In the genomic region with DNA sequence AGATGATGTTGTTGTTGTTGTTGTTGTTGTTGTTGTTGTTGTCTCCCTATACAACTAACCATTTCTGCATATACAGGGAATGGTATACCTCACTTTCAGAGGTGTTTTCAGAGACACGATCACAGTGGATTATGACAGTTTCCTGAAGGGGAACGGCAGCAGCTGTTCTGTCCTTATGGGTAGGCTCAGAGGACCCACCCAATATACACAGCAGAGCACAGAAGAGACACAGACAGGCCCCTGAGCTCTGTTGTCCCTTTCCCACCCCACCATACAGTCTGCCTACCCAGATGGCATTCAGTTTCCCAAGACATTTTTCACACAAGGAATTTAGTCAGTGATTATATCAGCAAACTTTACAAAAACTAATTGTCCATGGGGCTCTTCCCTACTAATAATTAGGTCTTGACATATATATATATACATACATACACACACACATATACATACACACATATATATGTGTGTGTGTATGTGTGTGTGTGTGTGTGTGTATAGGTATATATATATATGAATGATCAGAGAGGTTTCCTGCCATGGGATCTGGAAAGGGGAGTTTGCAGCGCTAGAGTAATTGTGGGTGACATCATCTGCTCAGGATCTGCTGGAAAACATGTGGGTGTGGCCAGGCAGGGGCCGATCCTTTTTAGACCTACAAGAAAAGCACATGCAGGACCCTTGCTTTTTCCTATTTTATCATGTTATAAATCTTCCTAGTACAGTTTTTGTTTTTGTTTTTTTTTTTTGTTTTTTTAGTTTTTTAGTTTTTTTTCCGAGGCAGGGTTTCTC, we compare ENCODE assay signal across 16 mouse cellular contexts. TPM values are rescaled to one million over a fixed set of nuclear protein-coding genes. Genes with fewer than 3 reads are reported as not detected.
DNase-seq lines count a peak whose midpoint lies in the region; ATAC-seq and TF ChIP-seq lines count a peak whose summit lies in the region.
"Had no signal": no experiment of that assay in that cellular context is flagged by ENCODE, and none has a peak within 500 bp of the region (broad histone marks: within the 10 kb centered on the region; RNA-seq: fewer than 3 reads in every experiment).

No protein-coding gene starts in this region.

- no peaks in the 10 kb centered on the region for H3K27me3 ChIP-seq in heart, embryonic 12.5 days (replicated peaks)
- no peaks in the 10 kb centered on the region for H3K27me3 ChIP-seq in lung, postnatal 0 days (replicated peaks; ENCODE audit: insufficient read depth, low read length)
- H3K27me3 ChIP-seq in liver, embryonic 12.5 days (replicated peaks) = no peaks in the 10 kb centered on the region
- H3K27me3 ChIP-seq: embryonic facial prominence, embryonic 15.5 days; forebrain, embryonic 12.5 days; hindbrain, embryonic 13.5 days; neural tube, embryonic 13.5 days had no signal

- no peak overlapping the region for H3K9ac ChIP-seq in heart, embryonic 12.5 days
- H3K9ac ChIP-seq in lung, postnatal 0 days (replicated peaks; ENCODE audit: low read depth) = no peak overlapping the region
- H3K9ac ChIP-seq in liver, embryonic 12.5 days = no peak overlapping the region
- H3K9ac ChIP-seq: embryonic facial prominence, embryonic 15.5 days; forebrain, embryonic 12.5 days; hindbrain, embryonic 13.5 days; neural tube, embryonic 13.5 days had no signal

- H3K4me3 ChIP-seq in heart, embryonic 12.5 days = no peak overlapping the region
- H3K4me3 ChIP-seq in lung, postnatal 0 days (ENCODE audit: low read depth, low read length) = no peak overlapping the region
- no peak overlapping the region for H3K4me3 ChIP-seq in liver, embryonic 12.5 days
- H3K4me3 ChIP-seq: embryonic facial prominence, embryonic 15.5 days; forebrain, embryonic 12.5 days; hindbrain, embryonic 13.5 days; neural tube, embryonic 13.5 days had no signal

- no peak overlapping the region for H3K4me2 ChIP-seq in heart, embryonic 12.5 days
- no peak overlapping the region for H3K4me2 ChIP-seq in lung, postnatal 0 days (replicated peaks; ENCODE audit: low read depth, low read length)
- 0 out of 2 replicates have a peak overlapping the region, but pooled peaks have one; percentile 37 for H3K4me2 ChIP-seq in liver, embryonic 12.5 days
- H3K4me2 ChIP-seq: embryonic facial prominence, embryonic 15.5 days; forebrain, embryonic 12.5 days; hindbrain, embryonic 13.5 days; neural tube, embryonic 13.5 days had no signal

- no peaks in the 10 kb centered on the region for H3K36me3 ChIP-seq in heart, embryonic 12.5 days
- H3K36me3 ChIP-seq in lung, postnatal 0 days (ENCODE audit: insufficient read depth, low read length) = no peaks in the 10 kb centered on the region
- no peaks in the 10 kb centered on the region for H3K36me3 ChIP-seq in liver, embryonic 12.5 days
- H3K36me3 ChIP-seq: embryonic facial prominence, embryonic 15.5 days; forebrain, embryonic 12.5 days; hindbrain, embryonic 13.5 days; neural tube, embryonic 13.5 days had no signal

- TF ChIP-seq EP300 in lung, postnatal 0 days (IDR thresholded peaks at IDR 0.05) = no peak

- WGBS in heart, embryonic 12.5 days = 60% methylated on average over 5 of the region's 5 CpGs
- WGBS in lung, postnatal 0 days = 63% methylated on average over 5 of the region's 5 CpGs
- 35% methylated on average over 5 of the region's 5 CpGs for WGBS in liver, embryonic 12.5 days (ENCODE audit: insufficient replicate concordance)

- intact Hi-C loops in heart, postnatal 36 days (cut with DNase I) = no loop called here

- peak overlapping the region; percentile 49; the same call in 1 of the 2 replicates for H3K27ac ChIP-seq in heart, embryonic 12.5 days (ENCODE audit: poor library complexity, severe bottlenecking)
- no peak overlapping the region for H3K27ac ChIP-seq in lung, postnatal 0 days (ENCODE audit: low read length)
- H3K27ac ChIP-seq in liver, embryonic 12.5 days = peak overlapping the region; percentile 3; the same call in 1 of the 2 replicates
- H3K27ac ChIP-seq: embryonic facial prominence, embryonic 15.5 days; forebrain, embryonic 12.5 days; hindbrain, embryonic 13.5 days; neural tube, embryonic 13.5 days; stomach, postnatal 0 days had no signal

- H3K9me3 ChIP-seq in heart, embryonic 12.5 days (replicated peaks) = no peaks in the 10 kb centered on the region
- no peaks in the 10 kb centered on the region for H3K9me3 ChIP-seq in lung, postnatal 0 days (ENCODE audit: low read length)
- H3K9me3 ChIP-seq in liver, embryonic 12.5 days (replicated peaks) = no peaks in the 10 kb centered on the region
- H3K9me3 ChIP-seq: embryonic facial prominence, embryonic 15.5 days; forebrain, embryonic 12.5 days; hindbrain, embryonic 13.5 days; neural tube, embryonic 13.5 days had no signal

- no peak for DNase-seq in heart, postnatal 36 days
- DNase-seq in lung, postnatal 0 days (ENCODE audit: low spot score) = peak; percentile 50
- DNase-seq in lung, postnatal 14 days = no peak
- peak; percentile 20 to 38 for DNase-seq in thymus, postnatal 36 days
- DNase-seq in frontal cortex, postnatal 25 days (ENCODE audit: low spot score in 2 of 2) = no peak
- DNase-seq: cerebellum, adult 18-20 months; retina, postnatal 1 day had no signal

- no peak for TF ChIP-seq CTCF in lung, postnatal 0 days (IDR thresholded peaks at IDR 0.05)

- H3K4me1 ChIP-seq in heart, embryonic 12.5 days (replicated peaks) = peaks cover 8% of the 10 kb centered on the region; the same call in 1 of the 2 replicates
- H3K4me1 ChIP-seq in lung, postnatal 0 days (ENCODE audit: insufficient read depth, low read depth, low read length) = no peaks in the 10 kb centered on the region
- peaks cover 68% of the 10 kb centered on the region for H3K4me1 ChIP-seq in liver, embryonic 12.5 days
- H3K4me1 ChIP-seq: embryonic facial prominence, embryonic 15.5 days; forebrain, embryonic 12.5 days had no signal

- 0 out of 2 replicates have a peak, but pooled peaks have one; percentile 15 for ATAC-seq in heart, embryonic 12.5 days (ENCODE audit: insufficient number of reproducible peaks, low FRiP score)
- peak; percentile 74 for ATAC-seq in lung, postnatal 0 days
- peak; percentile 45 for ATAC-seq in liver, embryonic 12.5 days
- ATAC-seq in activated CD4-positive, CD25-positive, alpha-beta regulatory T cell, adult 4 months = no peak
- ATAC-seq: intestine, postnatal 0 days had no signal

RNA-seq across cellular contexts. Expression of gene Lrrc8b, which starts 26.8 kb away (rescaled TPM):
- 6.1 and 6.5 TPM in 2 replicates for polyA plus RNA-seq in heart, embryonic 12.5 days (2016; fragmentation: Nextera tagmentation; extraction: Ambion mirVana)
- total RNA-seq in heart, postnatal 36 days (2021) = 1 to 10 TPM; 4.4 to 5.1 TPM
- 7.5 and 7.6 TPM in 2 replicates for polyA plus RNA-seq in lung, postnatal 0 days (2015; fragmentation: Nextera tagmentation; extraction: Ambion mirVana)
- 7.5 and 7.8 TPM in 2 replicates for polyA plus RNA-seq in liver, embryonic 12.5 days (2016; fragmentation: Nextera tagmentation; extraction: Ambion mirVana)
- 1 to 10 TPM; 1.6 to 2.3 TPM for polyA plus RNA-seq in activated CD4-positive, CD25-positive, alpha-beta regulatory T cell, adult 4 months (2017; shearing (Covaris generic))

Comparison
In these comparisons a context has a peak if more than half of its experiments do, and no peak if none do; other contexts are left out.
1. DNase-seq: peak in lung, postnatal 0 days (single experiment) and thymus, postnatal 36 days (2 of 2); none in heart, postnatal 36 days (0 of 2), lung, postnatal 14 days (single experiment) and frontal cortex, postnatal 25 days (0 of 2).